Mouse (Mus musculus): Measurements from ENCODE around the gene Them7. TPM values are rescaled to one million over a fixed set of nuclear protein-coding genes. Genes with fewer than 3 reads are reported as not detected.
A peak's percentile ranks its signal among the peaks of the same experiment; 100 is the strongest.

The Them7 gene
- polyA plus RNA-seq, 1 experiment from 2014 or later: 1.8 TPM

GRCm38 (mm10) chr2:105358040-105358439, 133.9 kb downstream of the Them7 start:
- no peak overlapping the region for H3K4me3 ChIP-seq (ENCODE audit: low read depth, low read length)
- no peak overlapping the region for H3K4me2 ChIP-seq (ENCODE audit: low read depth, severe bottlenecking)
- no peaks in the 10 kb centered on the region for H3K4me1 ChIP-seq (ENCODE audit: control insufficient read depth, insufficient read depth, low read length)
- H3K36me3 ChIP-seq (ENCODE audit: control insufficient read depth, insufficient read depth, low read length): no peaks in the 10 kb centered on the region
- H3K9me3 ChIP-seq (ENCODE audit: control insufficient read depth, low read length): no peaks in the 10 kb centered on the region
- ATAC-seq (ENCODE audit: insufficient number of reproducible peaks, low FRiP score, low TSS enrichment, low read depth) (no peak), DNase-seq (ENCODE audit: low spot score) (no peak)
- no peak overlapping the region for H3K27ac ChIP-seq (replicated peaks; ENCODE audit: low read depth, low read length)
- H3K27me3 ChIP-seq (ENCODE audit: control insufficient read depth, insufficient read depth, low read length): no peaks in the 10 kb centered on the region
- no peak overlapping the region for H3K9ac ChIP-seq (ENCODE audit: low read length)
- WGBS: 88% methylated on average over 3 of the region's 3 CpGs

- Histone ChIP-seq H3K4me1 (ENCODE audit: control insufficient read depth, insufficient read depth, low read length) (no peaks in the 10 kb centered on the region), H3K9ac (ENCODE audit: low read length) (no peak overlapping the region), H3K4me3 (ENCODE audit: low read depth, low read length) (no peak overlapping the region), H3K4me2 (ENCODE audit: low read depth, severe bottlenecking) (no peak overlapping the region), H3K27me3 (ENCODE audit: control insufficient read depth, insufficient read depth, low read length) (no peaks in the 10 kb centered on the region), H3K27ac (replicated peaks; ENCODE audit: low read depth, low read length) (no peak overlapping the region), H3K36me3 (ENCODE audit: control insufficient read depth, insufficient read depth, low read length) (no peaks in the 10 kb centered on the region), H3K9me3 (ENCODE audit: control insufficient read depth, low read length) (no peaks in the 10 kb centered on the region)
- 29% methylated on average over 4 of the region's 4 CpGs for WGBS
- ATAC-seq (ENCODE audit: insufficient number of reproducible peaks, low FRiP score, low TSS enrichment, low read depth): no peak
- no peak for DNase-seq (ENCODE audit: low spot score)
Observed at GRCm38 (mm10) chr2:105367623-105368022, 143.5 kb downstream of the Them7 start.

- Histone ChIP-seq H3K9ac (ENCODE audit: low read length) (no peak overlapping the region), H3K27ac (replicated peaks; ENCODE audit: low read depth, low read length) (no peak overlapping the region)
Observed at GRCm38 (mm10) chr2:105370240-105370639, 146.1 kb downstream of the Them7 start.

GRCm38 (mm10) chr2:105370698-105371097, 146.6 kb downstream of the Them7 start:
- no peaks in the 10 kb centered on the region for H3K36me3 ChIP-seq (ENCODE audit: control insufficient read depth, insufficient read depth, low read length)
- H3K27ac ChIP-seq (replicated peaks; ENCODE audit: low read depth, low read length): no peak overlapping the region
- ATAC-seq (ENCODE audit: insufficient number of reproducible peaks, low FRiP score, low TSS enrichment, low read depth) (no peak), DNase-seq (ENCODE audit: low spot score) (no peak)
- no peaks in the 10 kb centered on the region for H3K9me3 ChIP-seq (ENCODE audit: control insufficient read depth, low read length)
- no peak overlapping the region for H3K4me3 ChIP-seq (ENCODE audit: low read depth, low read length)
- no peaks in the 10 kb centered on the region for H3K4me1 ChIP-seq (ENCODE audit: control insufficient read depth, insufficient read depth, low read length)
- no peaks in the 10 kb centered on the region for H3K27me3 ChIP-seq (ENCODE audit: control insufficient read depth, insufficient read depth, low read length)
- 28% methylated on average over 14 of the region's 14 CpGs for WGBS
- H3K4me2 ChIP-seq (ENCODE audit: low read depth, severe bottlenecking): peak overlapping the region; percentile 18
- no peak overlapping the region for H3K9ac ChIP-seq (ENCODE audit: low read length)

More at GRCm38 (mm10) chr2:105370240-105370639, 146.1 kb downstream of the Them7 start:
- ATAC-seq (ENCODE audit: insufficient number of reproducible peaks, low FRiP score, low TSS enrichment, low read depth) (no peak), DNase-seq (ENCODE audit: low spot score) (peak; percentile 28)
- H3K9me3 ChIP-seq (ENCODE audit: control insufficient read depth, low read length): no peaks in the 10 kb centered on the region
- WGBS: 11% methylated on average over 10 of the region's 10 CpGs
- no peaks in the 10 kb centered on the region for H3K27me3 ChIP-seq (ENCODE audit: control insufficient read depth, insufficient read depth, low read length)
- no peak overlapping the region for H3K4me3 ChIP-seq (ENCODE audit: low read depth, low read length)
- peak overlapping the region; percentile 18; the same call in 1 of the 2 replicates for H3K4me2 ChIP-seq (ENCODE audit: low read depth, severe bottlenecking)
- H3K4me1 ChIP-seq (ENCODE audit: control insufficient read depth, insufficient read depth, low read length): no peaks in the 10 kb centered on the region
- H3K36me3 ChIP-seq (ENCODE audit: control insufficient read depth, insufficient read depth, low read length): no peaks in the 10 kb centered on the region

- no peaks in the 10 kb centered on the region for H3K27me3 ChIP-seq (ENCODE audit: control insufficient read depth, insufficient read depth, low read length)
- WGBS: 93% methylated on average over 6 of the region's 6 CpGs
- DNase-seq (ENCODE audit: low spot score) (no peak), ATAC-seq (ENCODE audit: insufficient number of reproducible peaks, low FRiP score, low TSS enrichment, low read depth) (no peak)
- no peak overlapping the region for H3K4me3 ChIP-seq (ENCODE audit: low read depth, low read length)
- H3K4me2 ChIP-seq (ENCODE audit: low read depth, severe bottlenecking): no peak overlapping the region
- no peak overlapping the region for H3K9ac ChIP-seq (ENCODE audit: low read length)
- H3K4me1 ChIP-seq (ENCODE audit: control insufficient read depth, insufficient read depth, low read length): no peaks in the 10 kb centered on the region
- no peaks in the 10 kb centered on the region for H3K9me3 ChIP-seq (ENCODE audit: control insufficient read depth, low read length)
- no peak overlapping the region for H3K27ac ChIP-seq (replicated peaks; ENCODE audit: low read depth, low read length)
- H3K36me3 ChIP-seq (ENCODE audit: control insufficient read depth, insufficient read depth, low read length): no peaks in the 10 kb centered on the region
Observed at GRCm38 (mm10) chr2:105372156-105372555, 148.0 kb downstream of the Them7 start.

- ATAC-seq (ENCODE audit: insufficient number of reproducible peaks, low FRiP score, low TSS enrichment, low read depth): no peak
Observed at GRCm38 (mm10) chr2:105372727-105373126, 148.6 kb downstream of the Them7 start.

GRCm38 (mm10) chr2:105373658-105374057, 149.5 kb downstream of the Them7 start:
- H3K4me1 ChIP-seq (ENCODE audit: control insufficient read depth, insufficient read depth, low read length): no peaks in the 10 kb centered on the region
- no peak for ATAC-seq (ENCODE audit: insufficient number of reproducible peaks, low FRiP score, low TSS enrichment, low read depth)
- no peak overlapping the region for H3K4me3 ChIP-seq (ENCODE audit: low read depth, low read length)
- H3K27me3 ChIP-seq (ENCODE audit: control insufficient read depth, insufficient read depth, low read length): no peaks in the 10 kb centered on the region
- H3K27ac ChIP-seq (replicated peaks; ENCODE audit: low read depth, low read length): no peak overlapping the region
- no peaks in the 10 kb centered on the region for H3K36me3 ChIP-seq (ENCODE audit: control insufficient read depth, insufficient read depth, low read length)
- H3K9me3 ChIP-seq (ENCODE audit: control insufficient read depth, low read length): no peaks in the 10 kb centered on the region
- no peak overlapping the region for H3K4me2 ChIP-seq (ENCODE audit: low read depth, severe bottlenecking)
- H3K9ac ChIP-seq (ENCODE audit: low read length): no peak overlapping the region
- no peak for DNase-seq (ENCODE audit: low spot score)
- WGBS: 86% methylated on average over 11 of the region's 11 CpGs

More at GRCm38 (mm10) chr2:105372727-105373126, 148.6 kb downstream of the Them7 start:
- 81% methylated on average over 5 of the region's 5 CpGs for WGBS
- no peaks in the 10 kb centered on the region for H3K4me1 ChIP-seq (ENCODE audit: control insufficient read depth, insufficient read depth, low read length)
- H3K27me3 ChIP-seq (ENCODE audit: control insufficient read depth, insufficient read depth, low read length): no peaks in the 10 kb centered on the region
- no peak overlapping the region for H3K4me2 ChIP-seq (ENCODE audit: low read depth, severe bottlenecking)
- H3K4me3 ChIP-seq (ENCODE audit: low read depth, low read length): no peak overlapping the region
- H3K36me3 ChIP-seq (ENCODE audit: control insufficient read depth, insufficient read depth, low read length): no peaks in the 10 kb centered on the region
- H3K27ac ChIP-seq (replicated peaks; ENCODE audit: low read depth, low read length): no peak overlapping the region
- H3K9me3 ChIP-seq (ENCODE audit: control insufficient read depth, low read length): no peaks in the 10 kb centered on the region
- H3K9ac ChIP-seq (ENCODE audit: low read length): no peak overlapping the region
- no peak for DNase-seq (ENCODE audit: low spot score)

- H3K4me3 ChIP-seq (ENCODE audit: low read depth, low read length): no peak overlapping the region
- no peaks in the 10 kb centered on the region for H3K27me3 ChIP-seq (ENCODE audit: control insufficient read depth, insufficient read depth, low read length)
- H3K9ac ChIP-seq (ENCODE audit: low read length): no peak overlapping the region
- no peaks in the 10 kb centered on the region for H3K4me1 ChIP-seq (ENCODE audit: control insufficient read depth, insufficient read depth, low read length)
- H3K36me3 ChIP-seq (ENCODE audit: control insufficient read depth, insufficient read depth, low read length): no peaks in the 10 kb centered on the region
- ATAC-seq (ENCODE audit: insufficient number of reproducible peaks, low FRiP score, low TSS enrichment, low read depth) (no peak), DNase-seq (ENCODE audit: low spot score) (no peak)
- H3K4me2 ChIP-seq (ENCODE audit: low read depth, severe bottlenecking): no peak overlapping the region
- H3K27ac ChIP-seq (replicated peaks; ENCODE audit: low read depth, low read length): no peak overlapping the region
- 89% methylated on average over 7 of the region's 7 CpGs for WGBS
- H3K9me3 ChIP-seq (ENCODE audit: control insufficient read depth, low read length): no peaks in the 10 kb centered on the region
Observed at GRCm38 (mm10) chr2:105375261-105375660, 151.1 kb downstream of the Them7 start.

GRCm38 (mm10) chr2:105375705-105376104, 151.6 kb downstream of the Them7 start:
- WGBS: 87% methylated on average over 4 of the region's 4 CpGs
- Histone ChIP-seq H3K4me2 (ENCODE audit: low read depth, severe bottlenecking) (no peak overlapping the region), H3K4me1 (ENCODE audit: control insufficient read depth, insufficient read depth, low read length) (no peaks in the 10 kb centered on the region), H3K36me3 (ENCODE audit: control insufficient read depth, insufficient read depth, low read length) (no peaks in the 10 kb centered on the region), H3K4me3 (ENCODE audit: low read depth, low read length) (no peak overlapping the region), H3K9me3 (ENCODE audit: control insufficient read depth, low read length) (no peaks in the 10 kb centered on the region), H3K27ac (replicated peaks; ENCODE audit: low read depth, low read length) (no peak overlapping the region), H3K9ac (ENCODE audit: low read length) (no peak overlapping the region), H3K27me3 (ENCODE audit: control insufficient read depth, insufficient read depth, low read length) (no peaks in the 10 kb centered on the region)
- ATAC-seq (ENCODE audit: insufficient number of reproducible peaks, low FRiP score, low TSS enrichment, low read depth) (no peak), DNase-seq (ENCODE audit: low spot score) (no peak)
